Mouse (Mus musculus): ENCODE data around the gene Wdr12. TPM values are rescaled to one million over a fixed set of nuclear protein-coding genes. Genes with fewer than 3 reads are reported as not detected.
"Not testable (repeated sequence)": the region's sequence is repeated elsewhere in the genome, so short reads cannot be mapped to it uniquely, and the experiment has no call there.

The Wdr12 gene
- polyA plus RNA-seq, 1 experiment from 2014 or later: 63.7 TPM

DNA sequence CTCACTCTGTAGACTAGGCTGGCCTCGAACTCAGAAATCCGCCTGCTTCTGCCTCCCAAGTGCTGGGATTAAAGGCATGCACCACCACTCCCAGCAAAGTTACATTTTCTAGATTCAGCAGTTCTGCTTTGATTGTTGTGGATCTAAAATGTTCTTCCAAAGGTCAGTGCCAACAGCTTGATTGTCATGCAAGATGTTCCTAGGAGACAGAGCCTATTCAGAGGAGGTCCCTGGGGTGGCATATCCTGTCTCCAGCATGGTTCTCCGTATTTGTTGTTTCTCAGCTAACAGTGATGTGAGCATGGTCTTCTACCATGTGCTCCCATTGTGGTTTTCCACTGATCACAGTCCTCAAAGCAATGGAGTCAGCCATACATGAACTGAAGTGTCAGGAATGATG lies 42.1 kb downstream of the Wdr12 start:
- Histone ChIP-seq H3K4me2 (no peak overlapping the region), H3K27ac (no peak overlapping the region), H3K27me3 (no peaks in the 10 kb centered on the region), H3K9ac (no peak overlapping the region), H3K9me3 (replicated peaks) (no peaks in the 10 kb centered on the region), H3K4me1 (replicated peaks) (no peaks in the 10 kb centered on the region), H3K36me3 (no peaks in the 10 kb centered on the region), H3K4me3 (replicated peaks) (no peak overlapping the region)
- DNase-seq (no peak), ATAC-seq (ENCODE audit: low read depth) (no peak)
- WGBS (ENCODE audit: insufficient replicate concordance): 63% methylated on average over 3 of the region's 3 CpGs

DNA sequence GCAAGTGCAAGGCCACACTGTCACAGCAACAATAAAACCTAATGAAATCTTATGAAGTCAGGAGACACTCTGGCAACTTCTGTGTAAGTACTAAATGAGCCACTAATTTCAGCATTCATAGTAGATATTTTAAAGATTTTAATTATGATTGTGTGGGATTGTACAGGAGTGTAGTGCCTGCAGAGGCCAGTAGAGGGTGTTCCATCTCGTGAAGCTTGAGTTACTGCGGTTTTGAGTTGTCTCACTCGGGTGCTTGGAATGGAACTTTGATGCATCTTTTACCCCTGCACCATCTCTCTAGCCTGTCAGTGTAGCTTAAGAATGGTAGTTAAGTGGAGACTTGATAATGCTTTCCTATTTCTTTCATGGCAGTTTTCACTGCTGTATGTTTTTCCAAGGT lies 43.8 kb downstream of the Wdr12 start:
- Histone ChIP-seq H3K36me3 (no peaks in the 10 kb centered on the region), H3K9ac (no peak overlapping the region), H3K4me3 (replicated peaks) (no peak overlapping the region), H3K4me1 (replicated peaks) (no peaks in the 10 kb centered on the region), H3K4me2 (no peak overlapping the region), H3K27ac (no peak overlapping the region), H3K27me3 (no peaks in the 10 kb centered on the region), H3K9me3 (replicated peaks) (no peaks in the 10 kb centered on the region)
- no peak for ATAC-seq (ENCODE audit: low read depth)
- 23% methylated on average over 3 of the region's 3 CpGs for WGBS (ENCODE audit: insufficient replicate concordance)
- no peak for DNase-seq

DNA sequence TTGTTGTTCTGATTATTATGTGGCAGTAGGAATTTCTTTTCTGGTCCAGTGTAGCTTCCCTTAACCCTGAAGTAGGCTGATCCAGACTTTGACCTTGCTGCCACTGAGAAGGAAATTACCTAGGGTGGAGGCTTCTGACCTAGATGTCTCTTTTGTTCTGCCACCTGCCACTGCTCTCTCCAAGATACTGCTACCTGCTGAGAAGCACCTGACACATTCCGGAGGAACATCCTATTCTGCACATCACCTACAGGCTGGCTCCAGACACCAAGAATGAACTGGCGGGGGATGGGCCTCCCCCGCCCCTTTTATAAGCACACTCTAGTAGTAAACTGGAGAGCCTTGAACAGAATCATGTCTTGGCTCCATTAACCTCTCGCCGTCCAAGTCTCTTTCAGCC lies 51.0 kb downstream of the Wdr12 start:
- H3K27me3 ChIP-seq: peaks cover 24% of the 10 kb centered on the region
- not testable (repeated sequence) for H3K4me3 ChIP-seq (replicated peaks); DNase-seq; H3K9me3 ChIP-seq (replicated peaks); ATAC-seq (ENCODE audit: low read depth); H3K9ac ChIP-seq; H3K27ac ChIP-seq; H3K36me3 ChIP-seq; H3K4me2 ChIP-seq; H3K4me1 ChIP-seq (replicated peaks)
- 74% methylated on average over 5 of the region's 5 CpGs for WGBS (ENCODE audit: insufficient replicate concordance)

DNA sequence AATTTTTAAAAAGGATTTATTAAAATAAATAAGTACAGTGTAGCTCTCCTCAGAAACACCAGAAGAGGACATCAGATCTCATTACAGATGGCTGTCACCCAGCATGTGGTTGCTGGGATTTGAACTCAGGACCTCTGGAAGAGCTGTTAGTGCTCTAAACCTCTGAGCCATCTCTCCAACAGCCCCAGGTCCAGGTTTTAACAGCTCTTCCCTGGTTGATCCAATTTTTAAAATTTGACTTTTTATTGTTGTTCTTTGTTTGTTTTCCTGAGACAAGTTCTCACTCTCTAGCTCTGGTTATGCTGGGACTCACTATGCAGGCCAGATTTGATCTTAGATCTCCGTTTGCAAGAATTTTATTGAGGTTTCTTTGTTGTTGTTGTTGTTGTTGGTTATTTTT lies 53.9 kb downstream of the Wdr12 start:
- Histone ChIP-seq H3K4me1 (replicated peaks) (peaks cover 8% of the 10 kb centered on the region; the same call in 1 of the 2 replicates), H3K4me2 (no peak overlapping the region), H3K9me3 (replicated peaks) (no peaks in the 10 kb centered on the region), H3K4me3 (replicated peaks) (no peak overlapping the region), H3K27ac (no peak overlapping the region), H3K9ac (no peak overlapping the region), H3K36me3 (no peaks in the 10 kb centered on the region), H3K27me3 (peaks cover 39% of the 10 kb centered on the region)
- no peak for DNase-seq
- ATAC-seq (ENCODE audit: low read depth): no peak
- 50% methylated on average over 1 of the region's 1 CpGs for WGBS (ENCODE audit: insufficient replicate concordance)

DNA sequence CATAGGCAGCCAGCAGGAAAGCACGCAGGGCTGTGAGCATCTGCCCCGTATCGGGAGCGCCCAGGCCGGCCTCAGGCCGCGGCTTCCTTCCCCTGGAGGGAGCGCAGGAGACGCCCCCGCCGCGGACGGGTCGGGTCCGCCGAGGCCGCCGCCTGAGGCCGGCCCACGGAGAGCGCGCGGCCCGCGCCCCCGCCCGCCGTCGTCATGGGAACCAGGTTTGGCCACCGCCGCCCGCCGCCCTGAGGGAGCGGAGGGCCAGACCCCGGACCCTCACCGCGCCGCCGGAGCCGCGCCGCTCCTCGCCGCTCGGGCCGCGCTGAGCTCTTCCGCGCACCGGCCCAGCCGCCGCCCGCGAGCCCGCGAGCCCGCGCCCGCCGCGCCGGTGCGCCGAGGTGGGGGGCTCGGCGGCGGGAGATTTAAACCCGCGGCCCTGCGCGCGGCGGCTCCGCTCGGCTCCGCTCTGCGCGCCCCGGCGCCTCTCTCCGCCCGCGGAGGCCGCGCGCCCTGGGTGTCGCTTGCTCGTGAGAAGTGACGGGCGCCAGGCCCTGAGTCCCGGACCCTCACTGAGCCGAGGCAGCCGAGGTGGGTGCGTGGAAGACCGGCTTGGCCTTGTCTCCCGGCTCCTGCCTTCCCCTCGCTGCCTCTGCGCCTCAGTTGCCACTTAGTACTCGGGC lies 55.5 kb downstream of the Wdr12 start, which contains the start of gene Ica1l:
Gene Ica1l (minus strand): TSS at position 389 of the 674 bp plus-strand sequence.
- H3K9ac ChIP-seq: peak within 1 kb of the TSS; percentile 56
- H3K27ac ChIP-seq: no peak within 1 kb of the TSS
- no peaks in the 10 kb centered on the region for H3K36me3 ChIP-seq
- peak within 1 kb of the TSS; percentile 84 for H3K4me2 ChIP-seq
- H3K27me3 ChIP-seq: peaks cover 39% of the 10 kb centered on the region
- ATAC-seq (ENCODE audit: low read depth) (peak; percentile 65), DNase-seq (no peak)
- peaks cover 8% of the 10 kb centered on the region; the same call in 1 of the 2 replicates for H3K4me1 ChIP-seq (replicated peaks)
- H3K9me3 ChIP-seq (replicated peaks): no peaks in the 10 kb centered on the region
- H3K4me3 ChIP-seq (replicated peaks): peak within 1 kb of the TSS; percentile 65
- WGBS (ENCODE audit: insufficient replicate concordance): under 1% methylated on average over 83 of the region's 99 CpGs

DNA sequence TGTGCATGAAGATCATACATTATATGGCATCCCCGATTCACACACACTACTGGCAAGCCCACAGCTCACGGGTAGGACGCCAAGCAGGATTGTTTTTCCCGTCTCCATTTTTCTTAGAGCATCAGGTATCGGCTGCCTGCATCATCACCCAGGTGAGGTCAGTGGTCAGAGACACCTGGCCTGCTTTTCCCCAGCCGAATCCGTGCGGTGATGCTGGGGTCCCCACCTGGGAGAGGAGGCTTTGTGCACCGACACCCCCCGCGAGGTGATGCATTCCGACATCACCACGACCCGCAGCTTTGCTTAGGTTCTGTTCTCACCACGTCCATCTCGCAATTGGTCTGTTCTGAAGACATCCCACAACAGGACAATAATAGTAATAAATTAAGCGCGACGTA lies 56.0 kb downstream of the Wdr12 start:
- peak overlapping the region; percentile 56; the same call in 1 of the 2 replicates for H3K9ac ChIP-seq
- 6% methylated on average over 19 of the region's 19 CpGs for WGBS (ENCODE audit: insufficient replicate concordance)
- H3K27me3 ChIP-seq: peaks cover 39% of the 10 kb centered on the region
- H3K9me3 ChIP-seq (replicated peaks): no peaks in the 10 kb centered on the region
- DNase-seq (no peak), ATAC-seq (ENCODE audit: low read depth) (no peak)
- peak overlapping the region; percentile 65 for H3K4me3 ChIP-seq (replicated peaks)
- H3K36me3 ChIP-seq: no peaks in the 10 kb centered on the region
- no peak overlapping the region for H3K27ac ChIP-seq
- H3K4me2 ChIP-seq: peak overlapping the region; percentile 84
- H3K4me1 ChIP-seq (replicated peaks): peaks cover 8% of the 10 kb centered on the region; the same call in 1 of the 2 replicates

DNA sequence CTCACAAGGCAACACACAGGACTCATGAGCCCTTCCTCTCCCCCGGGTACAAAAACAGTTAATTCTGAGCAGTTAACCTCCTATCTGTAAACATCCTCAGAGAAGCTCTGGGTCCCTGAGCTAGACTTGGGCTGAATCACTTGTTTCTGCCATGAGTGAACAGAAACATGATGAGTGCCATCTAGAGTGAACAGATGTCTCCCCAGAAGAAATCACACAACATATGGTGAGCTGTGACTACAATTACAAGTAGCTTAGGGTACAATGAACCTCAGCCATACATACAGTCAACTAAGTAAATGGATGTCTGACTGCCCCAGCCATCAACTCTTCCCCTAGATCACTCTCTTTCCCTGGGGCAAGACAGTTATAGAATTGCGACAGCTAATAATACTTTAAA lies 63.4 kb downstream of the Wdr12 start:
- no peaks in the 10 kb centered on the region for H3K9me3 ChIP-seq (replicated peaks)
- no peaks in the 10 kb centered on the region for H3K36me3 ChIP-seq
- no peaks in the 10 kb centered on the region for H3K4me1 ChIP-seq (replicated peaks)
- no peak overlapping the region for H3K4me2 ChIP-seq
- H3K4me3 ChIP-seq (replicated peaks): no peak overlapping the region
- no peak for DNase-seq
- no peak overlapping the region for H3K27ac ChIP-seq
- H3K27me3 ChIP-seq: peaks cover under 1% of the 10 kb centered on the region; the same call in 1 of the 2 replicates
- H3K9ac ChIP-seq: no peak overlapping the region
- 73% methylated on average over 2 of the region's 2 CpGs for WGBS (ENCODE audit: insufficient replicate concordance)
- no peak for ATAC-seq (ENCODE audit: low read depth)

Other genes starting within 250 kb of the Wdr12 start
- 2.5 and 2.9 TPM in 2 replicates for gene Fam117b, start 185.6 kb downstream of the Wdr12 start, polyA plus RNA-seq (2015; fragmentation: Nextera tagmentation; extraction: Ambion mirVana)
- gene Ica1l, start 55.5 kb downstream of the Wdr12 start, polyA plus RNA-seq (2015; fragmentation: Nextera tagmentation; extraction: Ambion mirVana): 0.41 and 0.44 TPM in 2 replicates
- gene Carf, start 398 bp downstream of the Wdr12 start, polyA plus RNA-seq (2015; fragmentation: Nextera tagmentation; extraction: Ambion mirVana): 2.0 and 3.1 TPM in 2 replicates
- 1.3 and 1.4 TPM in 2 replicates for gene Nbeal1, start 82.0 kb upstream of the Wdr12 start, polyA plus RNA-seq (2015; fragmentation: Nextera tagmentation; extraction: Ambion mirVana)
- gene Cyp20a1, start 244.7 kb upstream of the Wdr12 start, polyA plus RNA-seq (2015; fragmentation: Nextera tagmentation; extraction: Ambion mirVana): 11.3 and 14.3 TPM in 2 replicates